In genomic region chr7:67237752-67238151, GRCm38 (mm10) we compare ENCODE assay signal across 26 mouse cellular contexts. TPM values are rescaled to one million over a fixed set of nuclear protein-coding genes. Genes with fewer than 3 reads are reported as not detected.
A peak's percentile ranks its signal among the peaks of the same experiment; 100 is the strongest.
DNase-seq lines count a peak whose midpoint lies in the region; ATAC-seq and TF ChIP-seq lines count a peak whose summit lies in the region.
"Had no signal": no experiment of that assay in that cellular context is flagged by ENCODE, and none has a peak within 500 bp of the region (broad histone marks: within the 10 kb centered on the region; RNA-seq: fewer than 3 reads in every experiment).

No protein-coding gene starts in this region.

- no peak overlapping the region for H3K9ac ChIP-seq in heart, adult 2 months (ENCODE audit: low read depth, low read length)
- H3K9ac ChIP-seq: embryonic facial prominence, embryonic 12.5 days; embryonic facial prominence, embryonic 15.5 days; forebrain, embryonic 12.5 days; forebrain, embryonic 15.5 days; heart, embryonic 12.5 days; heart, embryonic 15.5 days; hindbrain, embryonic 13.5 days; intestine, embryonic 15.5 days had no signal

- H3K4me1 ChIP-seq in heart, adult 2 months (ENCODE audit: control insufficient read depth, insufficient read depth, low read length): peaks cover 28% of the 10 kb centered on the region
- H3K4me1 ChIP-seq in thymus, adult 2 months (replicated peaks; ENCODE audit: control insufficient read depth, insufficient read depth, low read length): peaks cover 5% of the 10 kb centered on the region
- H3K4me1 ChIP-seq: embryonic facial prominence, embryonic 12.5 days; embryonic facial prominence, embryonic 15.5 days; forebrain, embryonic 12.5 days; forebrain, embryonic 15.5 days; hindbrain, embryonic 10.5 days; hindbrain, embryonic 13.5 days; intestine, embryonic 15.5 days had no signal

- H3K27ac ChIP-seq in heart, adult 2 months: peak overlapping the region; percentile 5; the same call in 1 of the 2 replicates
- no peak overlapping the region for H3K27ac ChIP-seq in thymus, adult 2 months (ENCODE audit: control insufficient read depth, insufficient read depth, low read length)
- H3K27ac ChIP-seq: embryonic facial prominence, embryonic 12.5 days; embryonic facial prominence, embryonic 15.5 days; forebrain, embryonic 12.5 days; forebrain, embryonic 15.5 days; hindbrain, embryonic 10.5 days; hindbrain, embryonic 13.5 days; intestine, embryonic 15.5 days had no signal

- TF ChIP-seq EP300 in heart, adult 2 months (IDR thresholded peaks at IDR 0.05; ENCODE audit: insufficient read depth, low read depth, low read length): no peak

- WGBS in heart, adult 2 months: 57% methylated on average over 2 of the region's 2 CpGs
- 5% methylated on average over 2 of the region's 2 CpGs for WGBS in thymus, adult 2 months

- ATAC-seq in common myeloid progenitor, adult 5-6 weeks (replicated peaks; ENCODE audit: low read depth, poor library complexity, severe bottlenecking): 0 out of 2 replicates have a peak, but pooled peaks have one; percentile 50
- ATAC-seq: activated CD4-positive, CD25-positive, alpha-beta regulatory T cell, adult 4 months; CD4-positive, CD25-positive, alpha-beta regulatory T cell, adult 4 months; forebrain, embryonic 15.5 days; hindbrain, embryonic 16.5 days; intestine, embryonic 15.5 days had no signal

- H3K79me2 ChIP-seq in heart, adult 2 months (replicated peaks; ENCODE audit: control insufficient read depth, insufficient read depth, low read length): 0 out of 2 replicates have a peak, but pooled peaks cover 2% of the 10 kb centered on the region

- no peak overlapping the region for H3K4me3 ChIP-seq in heart, adult 2 months
- H3K4me3 ChIP-seq in thymus, adult 2 months (ENCODE audit: control insufficient read depth, insufficient read depth, low read length): no peak overlapping the region
- H3K4me3 ChIP-seq: embryonic facial prominence, embryonic 12.5 days; embryonic facial prominence, embryonic 15.5 days; forebrain, embryonic 12.5 days; forebrain, embryonic 15.5 days; heart, embryonic 12.5 days; heart, embryonic 15.5 days; hindbrain, embryonic 10.5 days; hindbrain, embryonic 13.5 days; intestine, embryonic 15.5 days had no signal

- no peaks in the 10 kb centered on the region for H3K27me3 ChIP-seq in heart, adult 2 months (ENCODE audit: control insufficient read depth, insufficient read depth, low read length)
- H3K27me3 ChIP-seq in thymus, adult 2 months (ENCODE audit: control insufficient read depth, insufficient read depth, low read length): no peaks in the 10 kb centered on the region
- H3K27me3 ChIP-seq: embryonic facial prominence, embryonic 12.5 days; embryonic facial prominence, embryonic 15.5 days; forebrain, embryonic 12.5 days; forebrain, embryonic 15.5 days; heart, embryonic 12.5 days; heart, embryonic 15.5 days; hindbrain, embryonic 13.5 days; intestine, embryonic 15.5 days had no signal

- DNase-seq in heart, adult 2 months: no peak
- no peak for DNase-seq in heart, postnatal 25 days (ENCODE audit: low spot score)
- peak; percentile 23 for DNase-seq in thymus, postnatal 0 days (ENCODE audit: low spot score)
- no peak for DNase-seq in thymus, adult 2 months
- DNase-seq in layer of hippocampus, postnatal 14 days (ENCODE audit: low spot score in 2 of 2): no peak
- no peak for DNase-seq in layer of hippocampus, postnatal 10 days (ENCODE audit: low spot score in 2 of 2)
- DNase-seq: adrenal gland, adult 8-10 months; adrenal gland, postnatal 25 days; cerebellum, adult 18-20 months; cerebellum, adult 9-10 months; cerebellum, postnatal 14 days; gastrocnemius, postnatal 25 days; heart, postnatal 14 days had no signal

- peaks cover 68% of the 10 kb centered on the region for H3K36me3 ChIP-seq in heart, adult 2 months (ENCODE audit: control insufficient read depth, insufficient read depth, low read length)
- peaks cover 65% of the 10 kb centered on the region for H3K36me3 ChIP-seq in thymus, adult 2 months (ENCODE audit: control insufficient read depth, insufficient read depth, low read length)

- no peak for TF ChIP-seq POLR2A in heart, adult 2 months (IDR thresholded peaks at IDR 0.05; ENCODE audit: insufficient read depth, low read depth, low read length)
- TF ChIP-seq POLR2A in thymus, adult 2 months (IDR thresholded peaks at IDR 0.05; ENCODE audit: control insufficient read depth, extremely low read depth, insufficient read depth, low read length, poor library complexity): no peak

- TF ChIP-seq CTCF in heart, adult 2 months (IDR thresholded peaks at IDR 0.05): no peak
- TF ChIP-seq CTCF in thymus, adult 2 months (IDR thresholded peaks at IDR 0.05; ENCODE audit: borderline replicate concordance, control insufficient read depth, extremely low read depth, insufficient read depth, low read length, poor library complexity): no peak

- intact Hi-C loops in heart, adult 2 months (cut with DNase I): loop anchor here (5.0 kb wide), 1 partner anchor 35 kb away; no protein-coding TSS in a partner anchor
- intact Hi-C loops in heart, postnatal 25 days (cut with DNase I): loop anchor here (5.0 kb wide), 1 partner anchor 35 kb away; no protein-coding TSS in a partner anchor

RNA-seq across cellular contexts. Expression of gene Lysmd4, which starts 15.4 kb away (rescaled TPM):
- 10 to 100 TPM; 17.3 to 18.2 TPM for total RNA-seq in heart, adult 2 months (2021)
- 14.6 and 30.7 TPM in 2 replicates for polyA plus RNA-seq in heart, adult 2 months (2012; rRNA removed)
- total RNA-seq in heart, postnatal 25 days (2021): 10 to 100 TPM; 16.9 to 21.7 TPM
- polyA plus RNA-seq in thymus, postnatal 0 days (2015; fragmentation: Nextera tagmentation; extraction: Ambion mirVana): 5.7 and 6.1 TPM in 2 replicates
- polyA plus RNA-seq in thymus, adult 2 months (2012; rRNA removed): 9.3 and 10.3 TPM in 2 replicates
- 2.7 and 5.9 TPM in 2 replicates for total RNA-seq in common myeloid progenitor, adult 5-6 weeks (2017)
- total RNA-seq in layer of hippocampus, postnatal 14 days (2021): 10 to 100 TPM; 31.2 to 31.4 TPM
- 10 to 100 TPM; 29.8 to 31.0 TPM for total RNA-seq in layer of hippocampus, postnatal 10 days (2021)
